Mouse (Mus musculus): ENCODE measurements at regions not wholly inside any gene's neighbourhood (a gene's known extent, or its start where the extent isn't known, plus 50 kb on each side); places are given as distances from the start of the nearest gene placed in this dataset.

DNA sequence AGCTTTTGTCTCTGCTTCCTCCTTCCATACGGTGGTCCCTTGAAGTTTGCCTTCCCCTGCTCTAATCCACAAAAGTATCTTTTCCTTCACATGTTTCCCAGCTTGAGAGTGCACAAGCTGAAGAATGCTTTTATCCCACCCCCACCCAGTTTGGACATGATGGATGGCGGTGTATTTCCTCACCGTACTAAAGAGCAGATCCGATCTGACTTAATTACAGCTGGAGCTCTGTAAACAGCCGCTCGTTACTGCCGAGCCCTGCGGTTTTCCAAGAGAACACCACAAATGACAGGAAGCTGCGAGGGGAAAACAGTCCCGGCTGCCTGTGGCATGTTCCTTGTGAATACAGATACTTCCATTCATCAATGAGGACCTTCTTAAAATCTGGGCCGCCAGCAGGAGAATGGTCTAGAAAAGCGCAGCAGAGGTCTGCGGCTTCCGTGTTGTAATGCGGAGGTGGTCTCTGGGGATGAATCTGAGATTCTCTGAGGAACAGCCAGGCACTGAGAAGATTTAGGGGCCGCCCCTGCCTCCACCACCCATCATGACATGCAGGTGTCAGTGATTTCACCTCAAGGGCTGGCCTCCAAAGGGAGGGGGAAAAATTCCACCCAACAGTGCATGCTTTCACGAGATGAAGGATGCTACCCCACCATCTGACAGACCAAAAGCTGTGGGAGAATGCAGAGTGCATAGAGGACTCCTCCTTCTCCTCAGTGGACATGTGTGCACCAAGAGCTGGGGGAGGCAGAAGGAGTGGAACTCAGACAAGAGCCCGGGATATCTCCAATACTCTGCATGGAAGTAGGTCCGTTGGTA, 155.7 kb upstream of the Cd180 start:
- Histone ChIP-seq H3K9ac (ENCODE audit: low read depth, low read length) (no peak overlapping the region), H3K27ac (ENCODE audit: low read depth, low read length) (peak overlapping the region; percentile 55; the same call in 1 of the 2 replicates), H3K9me3 (ENCODE audit: control insufficient read depth, low read length) (no peaks in the 10 kb centered on the region), H3K27me3 (ENCODE audit: control insufficient read depth, insufficient read depth, low read length) (no peaks in the 10 kb centered on the region), H3K4me1 (ENCODE audit: control insufficient read depth, insufficient read depth, low read length) (peaks cover 15% of the 10 kb centered on the region), H3K4me2 (replicated peaks; ENCODE audit: low read depth, low read length) (peak overlapping the region; percentile 42), H3K36me3 (ENCODE audit: control insufficient read depth, insufficient read depth, low read length) (no peaks in the 10 kb centered on the region), H3K4me3 (ENCODE audit: low read length) (peak overlapping the region; percentile 12; the same call in 1 of the 2 replicates)
- WGBS: 14% methylated on average over 19 of the region's 19 CpGs
- peak; percentile 79; the same call in 1 of the 2 replicates for ATAC-seq (ENCODE audit: low FRiP score, low TSS enrichment)

DNA sequence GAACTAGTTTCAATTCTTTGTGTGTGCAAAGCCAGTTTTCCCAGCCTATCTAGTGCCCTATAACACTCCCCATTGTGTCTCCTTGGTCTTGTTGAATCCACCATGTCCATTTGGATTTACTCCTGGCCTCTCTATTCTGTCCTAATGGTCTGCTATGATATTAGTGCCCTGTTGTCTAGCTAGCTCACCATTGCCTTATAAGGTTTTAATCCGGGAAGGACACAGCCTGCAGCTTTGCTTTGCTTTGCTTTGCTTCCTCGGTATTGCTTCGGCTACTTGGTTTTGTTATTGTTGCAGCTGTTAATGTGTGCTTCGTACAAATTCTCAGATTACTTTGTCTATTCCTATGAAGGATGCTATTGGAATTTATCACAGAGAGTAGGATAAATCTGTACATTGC, 152.9 kb upstream of the Cd180 start:
- H3K27me3 ChIP-seq (ENCODE audit: control insufficient read depth, insufficient read depth, low read length): no peaks in the 10 kb centered on the region
- no peak overlapping the region for H3K4me3 ChIP-seq (ENCODE audit: low read length)
- 63% methylated on average over 4 of the region's 4 CpGs for WGBS
- no peak overlapping the region for H3K27ac ChIP-seq (ENCODE audit: low read depth, low read length)
- ATAC-seq (ENCODE audit: low FRiP score, low TSS enrichment): no peak
- H3K4me1 ChIP-seq (ENCODE audit: control insufficient read depth, insufficient read depth, low read length): peaks cover 21% of the 10 kb centered on the region
- H3K4me2 ChIP-seq (replicated peaks; ENCODE audit: low read depth, low read length): no peak overlapping the region
- no peaks in the 10 kb centered on the region for H3K9me3 ChIP-seq (ENCODE audit: control insufficient read depth, low read length)
- H3K9ac ChIP-seq (ENCODE audit: low read depth, low read length): no peak overlapping the region
- H3K36me3 ChIP-seq (ENCODE audit: control insufficient read depth, insufficient read depth, low read length): no peaks in the 10 kb centered on the region

DNA sequence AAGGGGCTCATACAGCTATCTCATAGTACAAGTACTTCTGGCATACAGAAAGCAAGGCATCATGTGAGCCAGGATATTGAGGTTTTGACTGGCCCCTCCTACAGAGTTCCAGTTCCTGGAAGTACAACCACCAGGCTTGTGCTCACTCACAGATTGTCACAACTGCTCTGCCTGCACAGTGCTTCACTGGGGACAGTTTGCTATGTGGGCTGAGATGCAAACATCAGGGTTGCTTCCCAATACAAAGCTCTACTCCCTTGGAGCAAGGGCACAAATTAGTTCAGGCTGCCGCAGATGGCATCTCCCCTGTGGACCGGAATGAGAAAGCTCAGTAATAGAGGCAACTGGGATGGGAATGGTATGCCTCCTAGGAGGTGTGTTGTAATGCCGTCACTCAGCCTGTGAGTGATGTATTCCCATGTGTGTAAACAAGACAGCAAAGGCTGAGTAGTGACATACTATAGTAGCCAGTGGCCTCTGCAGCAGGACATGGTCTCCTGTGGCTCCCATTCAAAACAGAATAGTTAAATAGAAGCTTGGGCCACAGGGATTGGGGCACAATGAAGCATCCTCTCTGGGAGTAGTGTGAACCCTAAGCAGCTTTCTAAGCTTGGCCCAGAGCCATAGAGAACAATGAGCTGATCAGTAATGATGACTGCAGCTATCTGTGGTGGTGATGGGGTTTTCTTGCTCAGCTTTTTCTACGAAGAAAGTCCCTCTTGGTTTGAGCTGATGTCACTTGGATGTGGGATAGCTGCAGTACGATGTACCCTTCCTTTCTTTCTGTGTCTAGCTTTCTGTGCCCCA, 148.8 kb upstream of the Cd180 start:
- Histone ChIP-seq H3K9ac (ENCODE audit: low read depth, low read length) (no peak overlapping the region), H3K27ac (ENCODE audit: low read depth, low read length) (no peak overlapping the region), H3K4me1 (ENCODE audit: control insufficient read depth, insufficient read depth, low read length) (peaks cover 17% of the 10 kb centered on the region), H3K4me3 (ENCODE audit: low read length) (no peak overlapping the region), H3K27me3 (ENCODE audit: control insufficient read depth, insufficient read depth, low read length) (no peaks in the 10 kb centered on the region), H3K9me3 (ENCODE audit: control insufficient read depth, low read length) (no peaks in the 10 kb centered on the region), H3K36me3 (ENCODE audit: control insufficient read depth, insufficient read depth, low read length) (no peaks in the 10 kb centered on the region), H3K4me2 (replicated peaks; ENCODE audit: low read depth, low read length) (no peak overlapping the region)
- ATAC-seq (ENCODE audit: low FRiP score, low TSS enrichment): no peak
- WGBS: 81% methylated on average over 5 of the region's 5 CpGs

DNA sequence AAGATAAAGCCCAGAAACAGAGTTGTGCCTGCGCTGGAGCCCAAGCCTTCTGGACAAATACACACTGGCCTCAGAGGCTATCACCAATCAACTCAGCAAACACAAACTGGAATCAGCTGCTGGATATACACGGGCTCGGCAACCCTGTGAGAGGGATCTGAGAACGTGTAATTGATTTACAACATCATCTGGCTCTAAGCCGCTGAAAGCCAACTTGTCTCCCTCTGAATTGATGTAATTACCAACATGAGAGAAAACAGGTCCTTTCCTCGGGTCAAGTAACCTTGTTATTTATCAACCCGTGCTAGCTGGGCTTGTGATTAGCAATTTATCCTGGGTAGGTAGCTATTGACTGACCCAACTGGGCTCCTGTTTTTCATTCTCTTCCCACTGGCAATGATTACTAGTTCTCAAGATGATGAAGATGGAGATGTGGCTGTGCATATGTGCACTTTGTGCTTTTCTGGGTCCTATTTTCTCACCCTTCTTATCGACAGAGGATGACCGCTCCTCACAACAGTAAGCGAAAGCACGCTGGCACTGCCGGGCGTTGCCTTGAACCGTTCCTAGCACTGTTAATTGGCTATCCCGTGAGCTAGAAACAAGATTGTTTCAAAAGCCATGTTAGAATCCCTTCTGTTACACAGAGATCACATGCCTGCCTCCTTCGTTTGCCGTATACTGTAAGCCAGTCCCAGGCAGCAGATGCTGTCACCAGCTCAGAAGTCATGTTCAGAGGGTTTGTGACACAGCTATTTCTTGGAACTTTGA, 147.3 kb upstream of the Cd180 start:
- Histone ChIP-seq H3K9ac (ENCODE audit: low read depth, low read length) (no peak overlapping the region), H3K27me3 (ENCODE audit: control insufficient read depth, insufficient read depth, low read length) (no peaks in the 10 kb centered on the region), H3K4me3 (ENCODE audit: low read length) (no peak overlapping the region), H3K9me3 (ENCODE audit: control insufficient read depth, low read length) (no peaks in the 10 kb centered on the region), H3K4me2 (replicated peaks; ENCODE audit: low read depth, low read length) (no peak overlapping the region), H3K4me1 (ENCODE audit: control insufficient read depth, insufficient read depth, low read length) (peaks cover 17% of the 10 kb centered on the region), H3K36me3 (ENCODE audit: control insufficient read depth, insufficient read depth, low read length) (no peaks in the 10 kb centered on the region), H3K27ac (ENCODE audit: low read depth, low read length) (no peak overlapping the region)
- WGBS: 42% methylated on average over 17 of the region's 17 CpGs
- ATAC-seq (ENCODE audit: low FRiP score, low TSS enrichment): peak; percentile 71

DNA sequence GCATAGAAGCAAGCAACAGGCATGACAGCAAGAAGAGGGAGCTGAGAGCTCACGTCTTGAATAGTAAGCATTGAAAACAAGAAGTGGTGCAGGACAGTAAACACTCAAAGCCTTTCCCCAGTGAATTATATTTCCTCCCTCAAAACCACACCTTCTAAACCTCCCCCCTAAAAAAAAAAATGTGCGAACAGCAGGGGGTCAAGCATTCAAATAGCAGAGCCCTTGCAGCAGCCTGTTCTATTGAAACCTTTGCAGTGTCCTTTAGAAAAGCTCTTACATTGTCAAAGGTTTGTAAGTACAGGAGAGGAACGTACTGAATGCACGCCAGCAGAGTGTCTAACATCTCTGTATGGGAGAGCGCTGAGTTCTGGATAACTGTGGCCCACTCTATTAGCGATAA, 145.1 kb upstream of the Cd180 start:
- Histone ChIP-seq H3K27me3 (ENCODE audit: control insufficient read depth, insufficient read depth, low read length) (no peaks in the 10 kb centered on the region), H3K9ac (ENCODE audit: low read depth, low read length) (no peak overlapping the region)

DNA sequence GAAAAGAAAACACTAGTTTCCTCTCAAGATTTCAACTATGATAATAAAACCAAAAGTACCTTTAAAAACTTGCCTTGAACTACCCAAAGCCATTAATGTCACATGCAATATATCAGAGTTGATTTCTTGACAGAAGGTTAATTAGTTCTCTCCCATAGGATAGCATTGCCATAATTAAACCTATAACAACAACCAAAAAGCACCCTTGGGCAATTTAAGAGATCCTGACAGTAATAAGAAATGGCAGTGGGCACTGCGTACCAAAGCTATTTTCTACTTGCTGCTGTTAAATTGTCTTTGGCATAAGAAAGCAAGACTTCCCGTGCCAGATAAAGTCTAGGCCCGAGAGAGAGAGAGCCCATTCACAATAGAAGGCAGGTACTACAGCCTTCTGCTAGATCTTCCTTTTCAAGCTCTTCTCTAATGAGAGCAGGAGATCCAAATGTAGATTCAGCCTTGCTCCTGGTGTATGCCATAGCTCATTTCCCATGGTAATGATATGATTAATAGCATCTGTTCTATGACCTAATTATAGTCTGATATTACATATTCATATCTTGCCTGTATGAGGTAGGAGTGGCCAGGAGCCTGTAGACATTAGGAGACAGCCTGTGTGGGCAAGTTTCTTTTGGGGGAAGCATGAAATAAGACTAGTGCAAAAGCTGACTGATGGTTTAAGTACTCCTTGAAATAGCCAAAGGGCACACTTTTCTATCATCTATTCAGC, 126.3 kb upstream of the Cd180 start:
- H3K27me3 ChIP-seq (ENCODE audit: control insufficient read depth, insufficient read depth, low read length): no peaks in the 10 kb centered on the region
- WGBS: 39% methylated on average over 3 of the region's 3 CpGs
- H3K4me3 ChIP-seq (ENCODE audit: low read length): no peak overlapping the region
- H3K27ac ChIP-seq (ENCODE audit: low read depth, low read length): no peak overlapping the region
- no peaks in the 10 kb centered on the region for H3K9me3 ChIP-seq (ENCODE audit: control insufficient read depth, low read length)
- H3K36me3 ChIP-seq (ENCODE audit: control insufficient read depth, insufficient read depth, low read length): no peaks in the 10 kb centered on the region
- H3K4me1 ChIP-seq (ENCODE audit: control insufficient read depth, insufficient read depth, low read length): no peaks in the 10 kb centered on the region
- H3K4me2 ChIP-seq (replicated peaks; ENCODE audit: low read depth, low read length): no peak overlapping the region
- no peak overlapping the region for H3K9ac ChIP-seq (ENCODE audit: low read depth, low read length)
- ATAC-seq (ENCODE audit: low FRiP score, low TSS enrichment): no peak

More for the DNA sequence above, 145.1 kb upstream of the Cd180 start:
- Histone ChIP-seq H3K4me3 (ENCODE audit: low read length) (no peak overlapping the region), H3K9me3 (ENCODE audit: control insufficient read depth, low read length) (no peaks in the 10 kb centered on the region), H3K4me2 (replicated peaks; ENCODE audit: low read depth, low read length) (no peak overlapping the region), H3K4me1 (ENCODE audit: control insufficient read depth, insufficient read depth, low read length) (peaks cover 17% of the 10 kb centered on the region), H3K36me3 (ENCODE audit: control insufficient read depth, insufficient read depth, low read length) (no peaks in the 10 kb centered on the region), H3K27ac (ENCODE audit: low read depth, low read length) (no peak overlapping the region)
- WGBS: 70% methylated on average over 6 of the region's 6 CpGs
- ATAC-seq (ENCODE audit: low FRiP score, low TSS enrichment): no peak

DNA sequence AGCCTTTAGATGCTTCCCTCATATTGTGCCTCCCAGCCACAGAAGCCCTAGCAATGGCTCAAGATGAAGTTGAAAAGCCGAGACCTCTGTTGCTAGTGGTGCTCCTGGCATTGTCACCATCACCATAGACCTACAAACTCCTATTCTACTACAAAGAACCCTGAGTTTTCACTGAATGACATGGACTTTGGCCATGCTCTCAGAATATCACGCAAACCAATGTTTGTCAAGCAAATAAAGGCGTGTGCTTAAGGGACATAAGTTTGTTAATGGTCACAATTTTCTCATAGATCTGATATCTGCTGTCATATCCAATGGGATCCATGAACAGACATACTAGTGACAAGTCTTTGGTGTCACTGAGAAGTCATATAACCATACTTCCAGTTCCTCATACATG, 123.8 kb upstream of the Cd180 start:
- no peak overlapping the region for H3K9ac ChIP-seq (ENCODE audit: low read depth, low read length)
- H3K36me3 ChIP-seq (ENCODE audit: control insufficient read depth, insufficient read depth, low read length): no peaks in the 10 kb centered on the region
- no peak overlapping the region for H3K27ac ChIP-seq (ENCODE audit: low read depth, low read length)
- H3K27me3 ChIP-seq (ENCODE audit: control insufficient read depth, insufficient read depth, low read length): no peaks in the 10 kb centered on the region
- H3K9me3 ChIP-seq (ENCODE audit: control insufficient read depth, low read length): no peaks in the 10 kb centered on the region
- WGBS: 89% methylated on average over 3 of the region's 3 CpGs
- no peak overlapping the region for H3K4me3 ChIP-seq (ENCODE audit: low read length)
- no peak overlapping the region for H3K4me2 ChIP-seq (replicated peaks; ENCODE audit: low read depth, low read length)
- ATAC-seq (ENCODE audit: low FRiP score, low TSS enrichment): no peak
- H3K4me1 ChIP-seq (ENCODE audit: control insufficient read depth, insufficient read depth, low read length): 0 out of 2 replicates have a peak, but pooled peaks cover 4% of the 10 kb centered on the region

DNA sequence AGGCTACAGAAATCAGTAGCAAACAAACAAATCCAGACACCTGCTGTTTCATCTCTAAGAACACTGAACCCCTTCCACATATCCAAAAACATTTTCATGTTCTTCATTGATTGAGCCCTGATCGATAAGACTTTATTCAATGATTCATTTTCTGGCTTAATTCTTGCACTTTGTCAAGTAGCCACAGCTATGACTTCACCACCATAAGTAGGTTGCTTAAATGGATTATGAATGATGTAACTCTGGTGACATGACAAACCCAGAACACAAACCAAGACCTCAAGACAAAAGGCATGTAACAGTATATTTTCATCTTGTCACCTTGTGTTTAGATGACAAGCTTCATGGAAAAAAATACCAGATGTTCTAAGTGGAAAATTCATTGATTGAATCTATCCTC, 123.1 kb upstream of the Cd180 start:
- Histone ChIP-seq H3K9me3 (ENCODE audit: control insufficient read depth, low read length) (no peaks in the 10 kb centered on the region), H3K4me1 (ENCODE audit: control insufficient read depth, insufficient read depth, low read length) (0 out of 2 replicates have a peak, but pooled peaks cover 4% of the 10 kb centered on the region), H3K36me3 (ENCODE audit: control insufficient read depth, insufficient read depth, low read length) (no peaks in the 10 kb centered on the region), H3K4me3 (ENCODE audit: low read length) (no peak overlapping the region), H3K27ac (ENCODE audit: low read depth, low read length) (no peak overlapping the region), H3K9ac (ENCODE audit: low read depth, low read length) (no peak overlapping the region), H3K4me2 (replicated peaks; ENCODE audit: low read depth, low read length) (no peak overlapping the region), H3K27me3 (ENCODE audit: control insufficient read depth, insufficient read depth, low read length) (no peaks in the 10 kb centered on the region)
- 95% methylated on average over 1 of the region's 1 CpGs for WGBS
- no peak for ATAC-seq (ENCODE audit: low FRiP score, low TSS enrichment)
